Mouse (Mus musculus): ENCODE measurements at regions not wholly inside any gene's neighbourhood (a gene's known extent, or its start where the extent isn't known, plus 50 kb on each side); places are given as distances from the start of the nearest gene placed in this dataset.

GRCm38 (mm10) chr13:41897481-41898317 is 50.2 kb upstream of the Adtrp start:
- TF ChIP-seq CTCF (IDR thresholded peaks at IDR 0.05; ENCODE audit: insufficient read depth, low read length) (no peak), POLR2A (IDR thresholded peaks at IDR 0.05; ENCODE audit: borderline replicate concordance, extremely low read depth, low read depth, low read length) (no peak)

All from lung, adult 2 months (tissue).